Mouse (Mus musculus) intestine, postnatal 0 days (tissue): ENCODE data around the gene Cyp4f17. TPM values are rescaled to one million over a fixed set of nuclear protein-coding genes. Genes with fewer than 3 reads are reported as not detected.
"Not testable (repeated sequence)": the region's sequence is repeated elsewhere in the genome, so short reads cannot be mapped to it uniquely, and the experiment has no call there.

Source experiments
- ATAC-seq: fragments of 200-750 bp; cut with Nextera tagmentation; 2 replicates; pipeline ENCODE4 v1.8.0; 2017; ENCODE audit warnings: mild to moderate bottlenecking, moderate TSS enrichment, moderate library complexity
- H3K27ac ChIP-seq: fragments of 300-500 bp; sonication (generic); 2 replicates; pipeline ENCODE4 v1.5.1; 2014; ENCODE audit warnings: mild to moderate bottlenecking, low read depth, low read length, moderate library complexity
- H3K27me3 ChIP-seq: fragments of 300-500 bp; sonication (generic); replicated peaks from 2 replicates; pipeline ENCODE4 v1.6.1; 2014; ENCODE audit warnings: low read length, mixed read lengths; ENCODE audit not compliant: control insufficient read depth, insufficient read depth
- H3K36me3 ChIP-seq: fragments of 300-500 bp; sonication (generic); 2 replicates; pipeline ENCODE4 v1.6.1; 2014; ENCODE audit warnings: mild to moderate bottlenecking, moderate library complexity; ENCODE audit not compliant: control insufficient read depth, insufficient read depth
- H3K4me1 ChIP-seq: fragments of 300-500 bp; sonication (generic); replicated peaks from 2 replicates; pipeline ENCODE4 v1.6.1; 2014; ENCODE audit warnings: antibody characterized with exemption, low read length, mixed read lengths; ENCODE audit not compliant: control insufficient read depth, insufficient read depth
- H3K4me2 ChIP-seq: fragments of 300-500 bp; sonication (generic); replicated peaks from 2 replicates; pipeline ENCODE4 v1.6.1; 2014; ENCODE audit warnings: low read depth, mild to moderate bottlenecking, moderate library complexity
- H3K4me3 ChIP-seq: fragments of 300-500 bp; sonication (generic); 2 replicates; pipeline ENCODE4 v1.5.1; 2014; ENCODE audit warnings: low read depth, low read length
- H3K9ac ChIP-seq: fragments of 300-500 bp; sonication (generic); 2 replicates; pipeline ENCODE4 v1.6.1; 2014; ENCODE audit warnings: mild to moderate bottlenecking, low read depth, low read length
- H3K9me3 ChIP-seq: fragments of 300-500 bp; sonication (generic); 2 replicates; pipeline ENCODE4 v1.6.1; 2016; ENCODE audit warnings: mixed run types; ENCODE audit not compliant: control insufficient read depth
- CTCF ChIP-seq: sonication (generic); IDR thresholded peaks from 2 replicates; pipeline ENCODE4 v1.5.1; 2016; ENCODE audit warnings: low read depth, mild to moderate bottlenecking, control low read depth, antibody characterized with exemption, moderate library complexity
- WGBS: fragments of 180-500 bp; shearing (Covaris S2); extraction: QIAGEN DNeasy Blood & Tissue Kit; methylation state at CpG from one replicate; pipeline ENCODE4 v1.1.7; 2014; 5-methylcytosine and 5-hydroxymethylcytosine counted together
- polyA plus RNA-seq: library from polyadenylated mRNA; unstranded; fragments of >200 nt; fragmentation: Nextera tagmentation; extraction: Ambion mirVana; gene quantifications from 2 replicates; pipeline ENCODE4 v1.2.1, GENCODE M21; 2015

Gene Cyp4f17
- polyA plus RNA-seq, 1 experiment from 2014 or later = 1.9 TPM

GRCm38 (mm10) chr17:32522816-32523215 is 17.0 kb downstream of the Cyp4f17 start:
- WGBS = 74% methylated on average over 5 of the region's 5 CpGs
- H3K9ac ChIP-seq = no peak overlapping the region
- TF ChIP-seq CTCF = no peak
- H3K36me3 ChIP-seq = no peaks in the 10 kb centered on the region; the same call in 1 of the 2 replicates
- no peak for ATAC-seq
- no peak overlapping the region for H3K4me3 ChIP-seq
- no peaks in the 10 kb centered on the region for H3K27me3 ChIP-seq
- no peak overlapping the region for H3K4me2 ChIP-seq
- no peaks in the 10 kb centered on the region for H3K9me3 ChIP-seq
- H3K27ac ChIP-seq = no peak overlapping the region
- no peaks in the 10 kb centered on the region for H3K4me1 ChIP-seq

- 87% methylated on average over 11 of the region's 11 CpGs for whole genome bisulfite sequencing
These were observed 18.0 kb downstream of the Cyp4f17 start for GRCm38 (mm10) chr17:32523895-32524294.

GRCm38 (mm10) chr17:32526341-32526740 is 20.5 kb downstream of the Cyp4f17 start:
- not testable (repeated sequence) for H3K9ac ChIP-seq, H3K4me3 ChIP-seq, H3K4me2 ChIP-seq, H3K27ac ChIP-seq, H3K9me3 ChIP-seq, H3K27me3 ChIP-seq, H3K36me3 ChIP-seq, ATAC-seq, H3K4me1 ChIP-seq
- WGBS = 90% methylated on average over 1 of the region's 1 CpGs

More at GRCm38 (mm10) chr17:32523895-32524294, 18.0 kb downstream of the Cyp4f17 start:
- H3K4me3 ChIP-seq = no peak overlapping the region
- no peaks in the 10 kb centered on the region for H3K27me3 ChIP-seq
- H3K36me3 ChIP-seq = no peaks in the 10 kb centered on the region; the same call in 1 of the 2 replicates
- H3K4me2 ChIP-seq = no peak overlapping the region
- H3K9me3 ChIP-seq = no peaks in the 10 kb centered on the region
- TF ChIP-seq CTCF = no peak
- H3K27ac ChIP-seq = no peak overlapping the region
- H3K4me1 ChIP-seq = no peaks in the 10 kb centered on the region
- H3K9ac ChIP-seq = no peak overlapping the region
- no peak for ATAC-seq

GRCm38 (mm10) chr17:32527748-32528147 is 21.9 kb downstream of the Cyp4f17 start:
- Histone ChIP-seq H3K4me3 (0 out of 2 replicates have a peak overlapping the region, but pooled peaks have one; percentile 39), H3K9ac (peak overlapping the region; percentile 57; the same call in 1 of the 2 replicates), H3K27ac (no peak overlapping the region), H3K36me3 (no peaks in the 10 kb centered on the region; the same call in 1 of the 2 replicates), H3K4me1 (no peaks in the 10 kb centered on the region), H3K9me3 (no peaks in the 10 kb centered on the region), H3K27me3 (no peaks in the 10 kb centered on the region), H3K4me2 (peak overlapping the region; percentile 73)
- 78% methylated on average over 11 of the region's 11 CpGs for WGBS
- ATAC-seq = no peak
- TF ChIP-seq CTCF = peak; percentile 33; the same call in 1 of the 2 replicates

- H3K27me3 ChIP-seq = no peaks in the 10 kb centered on the region
- peak; percentile 97 for ATAC-seq
- peak; percentile 97 for TF ChIP-seq CTCF
- peak overlapping the region; percentile 70 for H3K27ac ChIP-seq
- no peaks in the 10 kb centered on the region; the same call in 1 of the 2 replicates for H3K36me3 ChIP-seq
- H3K4me3 ChIP-seq = peak overlapping the region; percentile 39
- peak overlapping the region; percentile 73 for H3K4me2 ChIP-seq
- WGBS = 15% methylated on average over 26 of the region's 26 CpGs
- H3K9me3 ChIP-seq = no peaks in the 10 kb centered on the region
- no peaks in the 10 kb centered on the region for H3K4me1 ChIP-seq
- peak overlapping the region; percentile 57 for H3K9ac ChIP-seq
These were observed 22.8 kb downstream of the Cyp4f17 start for GRCm38 (mm10) chr17:32528408-32529337.

- WGBS = 69% methylated on average over 4 of the region's 4 CpGs
- not testable (repeated sequence) for H3K4me1 ChIP-seq, H3K27me3 ChIP-seq, H3K36me3 ChIP-seq, H3K27ac ChIP-seq, H3K9ac ChIP-seq, H3K9me3 ChIP-seq, ATAC-seq, H3K4me2 ChIP-seq, H3K4me3 ChIP-seq
These were observed 26.5 kb downstream of the Cyp4f17 start for GRCm38 (mm10) chr17:32532356-32532755.
